Mouse (Mus musculus) MEL (cell line): Measurements from ENCODE around the gene Mthfd2.

Experiments
- CTCF ChIP-seq, 3 experiments: IDR thresholded peaks in 2 of 3; conservative IDR thresholded peaks in 1 of 3; 2 replicates each; pipeline ENCODE4 v1.5.1; 2011 to 2012; ENCODE audit warnings: low read length in 3 of 3, low read depth in 2 of 3, mild to moderate bottlenecking in 2 of 3, improper control_type of control experiment in 1 of 3, inconsistent platforms in 1 of 3, mixed read lengths in 1 of 3, moderate library complexity in 1 of 3; ENCODE audit not compliant: control insufficient read depth in 1 of 3, insufficient read depth in 1 of 3, poor library complexity in 1 of 3, severe bottlenecking in 1 of 3
- EP300 ChIP-seq, 2 experiments: IDR thresholded peaks; 2 replicates each; pipeline ENCODE4 v1.6.1; 2011; ENCODE audit warnings: improper control_type of control experiment in 2 of 2, low read length in 2 of 2, low read depth in 1 of 2, mild to moderate bottlenecking in 1 of 2
- ETS1 ChIP-seq: IDR thresholded peaks from 2 replicates; pipeline ENCODE4 v1.6.1; 2012; ENCODE audit warnings: low read depth, mild to moderate bottlenecking, inconsistent platforms, low read length, improper control_type of control experiment, moderate library complexity
- HCFC1 ChIP-seq: IDR thresholded peaks from 2 replicates; pipeline ENCODE4 v1.6.1; 2012; ENCODE audit warnings: low read depth, mild to moderate bottlenecking, inconsistent platforms, low read length, improper control_type of control experiment, moderate library complexity
- POLR2A ChIP-seq, 2 experiments: IDR thresholded peaks; 2 replicates each; pipeline ENCODE4 v1.6.1; 2011 to 2012; ENCODE audit warnings: low read length in 2 of 2, mild to moderate bottlenecking in 2 of 2, control low read depth in 1 of 2, improper control_type of control experiment in 1 of 2, low read depth in 1 of 2, moderate library complexity in 1 of 2; ENCODE audit not compliant: control insufficient read depth in 1 of 2, insufficient read depth in 1 of 2, poor library complexity in 1 of 2
- POLR2AphosphoS2 ChIP-seq: IDR thresholded peaks from 2 replicates; pipeline ENCODE4 v1.6.1; 2011; ENCODE audit warnings: low read length, improper control_type of control experiment
- TAL1 ChIP-seq: IDR thresholded peaks from 2 replicates; pipeline ENCODE4 v1.6.1; 2012; ENCODE audit warnings: mild to moderate bottlenecking, inconsistent platforms, low read length, moderate library complexity, mixed read lengths

- peak in 2 of 3 experiments; percentile 82 to 92; a peak in 5 of 6 replicates for TF ChIP-seq CTCF (IDR thresholded peaks at IDR 0.05 in 2 of 3, conservative IDR thresholded peaks at IDR 0.05 in 1 of 3; ENCODE audit: control insufficient read depth in 1 of 3, insufficient read depth in 1 of 3, low read depth in 2 of 3, low read length in 3 of 3, poor library complexity in 1 of 3, severe bottlenecking in 1 of 3)
- TF ChIP-seq EP300 (IDR thresholded peaks at IDR 0.05; ENCODE audit: low read depth in 1 of 2, low read length in 2 of 2), result peak in 1 of 2 experiments; percentile 41; a peak in 2 of 4 replicates
- TF ChIP-seq TAL1, result no peak
- TF ChIP-seq POLR2A (IDR thresholded peaks at IDR 0.05; ENCODE audit: control insufficient read depth in 1 of 2, insufficient read depth in 1 of 2, low read depth in 1 of 2, low read length in 2 of 2, poor library complexity in 1 of 2), result peak; percentile 86 to 99; a peak in 3 of 4 replicates
- peak; percentile 87 for TF ChIP-seq HCFC1
- 0 out of 2 replicates have a peak, but pooled peaks have one; percentile 29 for TF ChIP-seq ETS1
- TF ChIP-seq POLR2AphosphoS2, result no peak
Observed at GRCm38 (mm10) chr6:83349274-83349958, 23.7 kb upstream of the Mthfd2 start.
